Mouse (Mus musculus) CH12.LX (cell line): ENCODE results near the gene Isoc2a. TPM values are rescaled to one million over a fixed set of nuclear protein-coding genes. Genes with fewer than 3 reads are reported as not detected.

Experiments used
- DNase-seq: peaks from one replicate; pipeline ENCODE4 v3.0.0-alpha.2; 2013; ENCODE audit errors: extremely low read depth
- H3K27ac ChIP-seq: 2 replicates; pipeline ENCODE4 v1.5.1; 2012; ENCODE audit warnings: low read depth, mild to moderate bottlenecking, control low read depth, moderate library complexity; ENCODE audit not compliant: insufficient read depth
- H3K27me3 ChIP-seq: replicated peaks from 2 replicates; pipeline ENCODE3; 2012; ENCODE audit warnings: inconsistent platforms
- H3K36me3 ChIP-seq, 2 experiments: replicated peaks in 1 of 2; 2 replicates each; pipeline versions ENCODE3 to v1.6.1; 2012; ENCODE audit warnings: inconsistent platforms in 1 of 2, low read length in 1 of 2, mild to moderate bottlenecking in 1 of 2, mixed read lengths in 1 of 2, moderate library complexity in 1 of 2; ENCODE audit not compliant: control insufficient read depth in 1 of 2, insufficient read depth in 1 of 2
- H3K4me1 ChIP-seq, 2 experiments: 2 replicates each; pipeline ENCODE4 v1.6.1; 2012; ENCODE audit warnings: inconsistent platforms in 1 of 2, moderate library complexity in 1 of 2; ENCODE audit not compliant: insufficient read depth in 2 of 2, control insufficient read depth in 1 of 2
- H3K4me2 ChIP-seq: 2 replicates; pipeline ENCODE4 v1.6.1; 2012; ENCODE audit warnings: low read depth, mild to moderate bottlenecking, control low read depth; ENCODE audit not compliant: poor library complexity, insufficient read depth, severe bottlenecking
- H3K4me3 ChIP-seq, 3 experiments: fragments of 150-350 bp in 1 of 3; sonication (generic) in 1 of 3; replicated peaks in 1 of 3; 2 replicates each; pipeline versions ENCODE3 to v1.5.1; 2011 to 2012; ENCODE audit warnings: low read depth in 2 of 3, low read length in 2 of 3, mild to moderate bottlenecking in 2 of 3, moderate library complexity in 2 of 3, control low read depth in 1 of 3, improper control_type of control experiment in 1 of 3, inconsistent platforms in 1 of 3, mixed read lengths in 1 of 3; ENCODE audit not compliant: poor library complexity in 1 of 3
- H3K79me2 ChIP-seq: replicated peaks from 2 replicates; pipeline ENCODE4 v1.6.1; 2012; ENCODE audit warnings: mild to moderate bottlenecking, moderate library complexity; ENCODE audit not compliant: control insufficient read depth, poor library complexity, insufficient read depth, severe bottlenecking; ENCODE audit errors: extremely low read depth
- H3K9ac ChIP-seq: 2 replicates; pipeline ENCODE4 v1.6.1; 2012; ENCODE audit warnings: low read depth, mild to moderate bottlenecking, control low read depth, moderate library complexity; ENCODE audit not compliant: insufficient read depth
- H3K9me3 ChIP-seq: replicated peaks from 2 replicates; pipeline ENCODE3; 2012; ENCODE audit warnings: low read length, inconsistent platforms, mixed read lengths
- CHD1 ChIP-seq: IDR thresholded peaks from 2 replicates; pipeline ENCODE4 v1.6.1; 2012; ENCODE audit warnings: low read depth, low read length, improper control_type of control experiment, inconsistent platforms
- CTCF ChIP-seq, 2 experiments: IDR thresholded peaks in 1 of 2; conservative IDR thresholded peaks in 1 of 2; 2 replicates each; pipeline ENCODE4 v1.5.1; 2011 to 2012; ENCODE audit warnings: low read depth in 2 of 2, low read length in 2 of 2, improper control_type of control experiment in 1 of 2, inconsistent platforms in 1 of 2, mild to moderate bottlenecking in 1 of 2, moderate library complexity in 1 of 2
- GABPA ChIP-seq: IDR thresholded peaks from 2 replicates; pipeline ENCODE4 v1.6.1; 2012; ENCODE audit warnings: low read depth, low read length, improper control_type of control experiment, inconsistent platforms; ENCODE audit not compliant: insufficient replicate concordance
- HCFC1 ChIP-seq: IDR thresholded peaks from 2 replicates; pipeline ENCODE4 v1.6.1; 2012; ENCODE audit warnings: low read depth, mild to moderate bottlenecking, inconsistent platforms, low read length, improper control_type of control experiment
- IRF4 ChIP-seq: IDR thresholded peaks from 2 replicates; pipeline ENCODE4 v1.6.1; 2014; ENCODE audit warnings: low read depth, mild to moderate bottlenecking, inconsistent platforms, low read length, improper control_type of control experiment
- MAFK ChIP-seq: IDR thresholded peaks from 2 replicates; pipeline ENCODE4 v1.6.1; 2011; ENCODE audit warnings: low read length, improper control_type of control experiment; ENCODE audit not compliant: insufficient replicate concordance
- MAX ChIP-seq: IDR thresholded peaks from 2 replicates; pipeline ENCODE4 v1.6.1; 2011; ENCODE audit warnings: low read length, improper control_type of control experiment
- MYC ChIP-seq: IDR thresholded peaks from 2 replicates; pipeline ENCODE4 v1.6.1; 2011; ENCODE audit warnings: low read depth, mild to moderate bottlenecking, improper control_type of control experiment, low read length
- NRF1 ChIP-seq: IDR thresholded peaks from 2 replicates; pipeline ENCODE4 v1.6.1; 2014; ENCODE audit warnings: low read depth, mild to moderate bottlenecking, inconsistent platforms, low read length, improper control_type of control experiment, moderate library complexity
- PAX5 ChIP-seq: IDR thresholded peaks from 2 replicates; pipeline ENCODE4 v1.6.1; 2012; ENCODE audit warnings: low read length, inconsistent platforms, mixed read lengths
- POLR2AphosphoS2 ChIP-seq: IDR thresholded peaks from 2 replicates; pipeline ENCODE4 v1.6.1; 2011; ENCODE audit warnings: low read depth, low read length, improper control_type of control experiment
- RAD21 ChIP-seq: IDR thresholded peaks from 2 replicates; pipeline ENCODE4 v1.6.1; 2011; ENCODE audit warnings: low read depth, mild to moderate bottlenecking, low read length, improper control_type of control experiment, moderate library complexity
- SMC3 ChIP-seq: IDR thresholded peaks from 2 replicates; pipeline ENCODE4 v1.6.1; 2011; ENCODE audit warnings: low read depth, low read length, improper control_type of control experiment
- USF1 ChIP-seq: IDR thresholded peaks from 2 replicates; pipeline ENCODE4 v1.6.1; 2014; ENCODE audit warnings: low read depth, mild to moderate bottlenecking, inconsistent platforms, low read length, improper control_type of control experiment
- ZC3H11A ChIP-seq: IDR thresholded peaks from 2 replicates; pipeline ENCODE4 v1.6.1; 2012; ENCODE audit warnings: low read depth, mild to moderate bottlenecking, inconsistent platforms, low read length, improper control_type of control experiment
- ZMIZ1 ChIP-seq: IDR thresholded peaks from 2 replicates; pipeline ENCODE4 v1.6.1; 2012; ENCODE audit warnings: low read depth, mild to moderate bottlenecking, inconsistent platforms, low read length, improper control_type of control experiment
- ZNF384 ChIP-seq: IDR thresholded peaks from 2 replicates; pipeline ENCODE4 v1.6.1; 2012; ENCODE audit warnings: low read depth, low read length, improper control_type of control experiment, inconsistent platforms
- dilution Hi-C: fragments of 300-500 bp; cut with MboI; formaldehyde crosslinking; loops from 2 replicates; pipeline ENCODE4 v1.14.3; 2020; ENCODE audit warnings: low sequenced_read_pairs; ENCODE audit not compliant: extremely low pct_unique_long_range_greater_than_20kb, extremely low pct_ligation_motif_present
- in situ Hi-C: fragments of 300-500 bp; cut with MboI; formaldehyde crosslinking; loops from 3 replicates; pipeline ENCODE4 v1.14.3; 2019; ENCODE audit warnings: low sequenced_read_pairs, low pct_ligation_motif_present, low pct_unique_long_range_greater_than_20kb, mixed read lengths
- polyA plus RNA-seq: library from polyadenylated mRNA; unstranded; fragments of >175 nt; gene quantifications from 2 replicates; pipeline ENCODE4 v1.2.1, GENCODE M21; 2012; ENCODE audit warnings: low read depth; ENCODE audit not compliant: insufficient read length
- total RNA-seq, 2 experiments: library from RNA; depleted of rRNA; stranded (reverse); fragments of 300-350 nt in 1 of 2; fragments of >200 nt in 1 of 2; gene quantifications; 2 replicates each; pipeline ENCODE4 v1.2.3; 2012 to 2014

Gene Isoc2a
- total and polyA plus RNA-seq, 3 experiments: 8.4 to 15.4 (median 12.9) TPM

DNA sequence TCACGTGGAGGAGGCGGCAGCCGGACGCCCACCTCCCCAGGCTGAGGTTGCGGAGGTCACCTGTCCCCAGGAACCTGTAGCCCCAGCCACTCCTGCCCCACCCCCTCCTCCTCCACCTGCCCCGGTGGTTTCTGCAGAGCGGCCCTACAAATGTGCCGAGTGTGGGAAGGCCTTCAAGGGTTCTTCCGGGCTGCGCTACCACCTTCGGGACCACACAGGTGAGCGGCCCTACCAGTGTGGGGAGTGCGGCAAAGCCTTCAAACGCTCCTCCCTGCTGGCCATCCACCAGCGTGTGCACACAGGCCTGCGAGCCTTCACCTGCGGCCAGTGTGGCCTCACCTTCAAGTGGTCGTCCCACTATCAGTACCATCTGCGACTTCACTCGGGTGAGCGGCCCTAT lies 43.0 kb downstream of the Isoc2a start:
- H3K4me1 ChIP-seq: peaks cover 10 to 25% of the 10 kb centered on the region in 2 experiments
- no peak overlapping the region for H3K9ac ChIP-seq

DNA sequence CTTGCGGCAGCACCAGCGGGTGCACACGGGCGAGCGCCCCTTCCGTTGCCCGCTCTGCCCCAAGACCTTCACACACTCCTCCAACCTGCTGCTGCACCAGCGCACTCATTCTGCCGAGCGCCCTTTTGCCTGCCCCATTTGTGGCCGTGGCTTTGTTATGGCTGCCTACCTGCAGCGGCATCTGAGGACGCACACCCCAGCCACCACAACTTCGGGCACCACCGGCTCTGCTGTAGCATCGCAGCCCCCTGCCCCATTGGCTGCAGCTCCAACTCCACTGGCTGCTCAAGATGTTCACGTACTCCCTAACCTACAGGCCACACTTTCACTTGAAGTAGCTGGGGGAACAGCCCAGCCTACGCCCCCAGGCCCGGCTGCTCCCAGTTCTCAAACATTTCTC lies 43.5 kb downstream of the Isoc2a start:
- H3K9me3 ChIP-seq: no peaks in the 10 kb centered on the region
- H3K27me3 ChIP-seq: no peaks in the 10 kb centered on the region
- H3K9ac ChIP-seq: no peak overlapping the region
- no peaks in the 10 kb centered on the region for H3K79me2 ChIP-seq
- in situ Hi-C loops (no loop called here), dilution Hi-C loops (no loop called here)
- no peak overlapping the region for H3K4me3 ChIP-seq
- peaks cover 12 to 30% of the 10 kb centered on the region in 2 experiments for H3K4me1 ChIP-seq
- TF ChIP-seq MAFK: no peak
- no peak overlapping the region for H3K27ac ChIP-seq
- DNase-seq: no peak
- peaks cover 34 to 50% of the 10 kb centered on the region in 2 experiments for H3K36me3 ChIP-seq
- H3K4me2 ChIP-seq: no peak overlapping the region

More for the DNA sequence above, 43.0 kb downstream of the Isoc2a start:
- H3K4me3 ChIP-seq: no peak overlapping the region
- H3K36me3 ChIP-seq: peaks cover 34 to 50% of the 10 kb centered on the region in 2 experiments
- no peak overlapping the region for H3K27ac ChIP-seq
- H3K79me2 ChIP-seq: no peaks in the 10 kb centered on the region
- in situ Hi-C loops: no loop called here
- no peak overlapping the region for H3K4me2 ChIP-seq
- no peak for DNase-seq
- TF ChIP-seq ZC3H11A (no peak), GABPA (no peak), PAX5 (no peak), POLR2AphosphoS2 (no peak), SMC3 (no peak), MAX (no peak), CTCF (conservative IDR thresholded peaks at IDR 0.05 in 1 of 2, IDR thresholded peaks at IDR 0.05 in 1 of 2; ENCODE audit: low read depth in 2 of 2, low read length in 2 of 2) (no peak), HCFC1 (no peak), ZNF384 (no peak), CHD1 (no peak), NRF1 (no peak)
- TF ChIP-seq, all 38 proteins: peak for 0
- Histone ChIP-seq H3K9me3 (no peaks in the 10 kb centered on the region), H3K27me3 (no peaks in the 10 kb centered on the region)
- dilution Hi-C loops: no loop called here

DNA sequence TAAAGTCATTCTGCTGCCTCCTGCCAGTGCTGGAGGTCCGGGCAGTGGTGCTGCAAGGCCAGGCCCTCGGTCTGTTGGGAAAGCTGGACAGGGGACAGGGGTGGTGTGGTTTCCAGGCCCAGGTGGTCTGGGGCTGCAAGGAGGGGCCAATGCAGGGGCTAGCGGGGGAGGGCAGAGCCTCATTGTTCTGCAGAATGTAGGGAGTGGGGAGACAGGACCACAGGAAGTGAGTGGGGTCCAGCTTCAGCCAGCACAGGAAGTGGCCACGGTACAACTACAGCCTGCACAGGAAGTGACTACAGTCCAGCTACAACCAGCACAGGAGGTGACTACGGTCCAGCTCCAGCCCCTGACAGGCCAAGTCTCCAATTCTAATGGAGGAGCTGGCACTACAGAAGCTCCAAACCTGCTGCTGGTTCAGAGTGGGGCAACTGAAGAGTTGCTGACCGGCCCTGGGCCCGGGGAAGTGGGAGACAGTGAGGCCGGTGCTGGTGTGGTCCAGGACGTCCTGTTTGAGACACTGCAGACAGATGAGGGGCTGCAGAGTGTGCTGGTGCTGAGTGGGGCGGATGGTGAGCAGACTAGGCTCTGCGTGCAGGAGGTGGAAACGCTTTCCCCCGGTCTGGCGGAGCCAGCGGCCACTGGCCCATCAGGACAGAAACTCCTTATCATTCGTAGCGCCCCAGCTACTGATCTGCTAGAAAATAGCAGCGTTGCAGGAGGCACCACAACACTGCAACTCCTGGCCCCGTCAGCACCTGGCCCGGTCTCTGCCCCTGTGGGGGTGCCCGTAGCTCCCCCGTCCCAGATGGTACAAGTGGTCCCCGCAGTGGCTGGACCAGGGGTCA lies 44.2 kb downstream of the Isoc2a start:
- H3K9ac ChIP-seq: no peak overlapping the region
- dilution Hi-C loops: no loop called here
- H3K4me3 ChIP-seq: no peak overlapping the region

More for the DNA sequence above, 44.2 kb downstream of the Isoc2a start:
- H3K79me2 ChIP-seq: no peaks in the 10 kb centered on the region
- in situ Hi-C loops: no loop called here
- H3K4me1 ChIP-seq: peaks cover 10 to 33% of the 10 kb centered on the region in 2 experiments
- no peak overlapping the region for H3K27ac ChIP-seq
- DNase-seq: no peak
- no peaks in the 10 kb centered on the region for H3K27me3 ChIP-seq
- H3K4me2 ChIP-seq: no peak overlapping the region
- peaks cover 34 to 50% of the 10 kb centered on the region in 2 experiments for H3K36me3 ChIP-seq
- H3K9me3 ChIP-seq: no peaks in the 10 kb centered on the region
- no peak for TF ChIP-seq IRF4
- no peak for TF ChIP-seq RAD21
- TF ChIP-seq SMC3: no peak
- no peak for TF ChIP-seq ZMIZ1
- TF ChIP-seq CHD1: no peak
- TF ChIP-seq MYC: no peak
- TF ChIP-seq USF1: no peak
